Mouse (Mus musculus): Measurements from ENCODE around the gene Thumpd3.

The Thumpd3 gene

DNA sequence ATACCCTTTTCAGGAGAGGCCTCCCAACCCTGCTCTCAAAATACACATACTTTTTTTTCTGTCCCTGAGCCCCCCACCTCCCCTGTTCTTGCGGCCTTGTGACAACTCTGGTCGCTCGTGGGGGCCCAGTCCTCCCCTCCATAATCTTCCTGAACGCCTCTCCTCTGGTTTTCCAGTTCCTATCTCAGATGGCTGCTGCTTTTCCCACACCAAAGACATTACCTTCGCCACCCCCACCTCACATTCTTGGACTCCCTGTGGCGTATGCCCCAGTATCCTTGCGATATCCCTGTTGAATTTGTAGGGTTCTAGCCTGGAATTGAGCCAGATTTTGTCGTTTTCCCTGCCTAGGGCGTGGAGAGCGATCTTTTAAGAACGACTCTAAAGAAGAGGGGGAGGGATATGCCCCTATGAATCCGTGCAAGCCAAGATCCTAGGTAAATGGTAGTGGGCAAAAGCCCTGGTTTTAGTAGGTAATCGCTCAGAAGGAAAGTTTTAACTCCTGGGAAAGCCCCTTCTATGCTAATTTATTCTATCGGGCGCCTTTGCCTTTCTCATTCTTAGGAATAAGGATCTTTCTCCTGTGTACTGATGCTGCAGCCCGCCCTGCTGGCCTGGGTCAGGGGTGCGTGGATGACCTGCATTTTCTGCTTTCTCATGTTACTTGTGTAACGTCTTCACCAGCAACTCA is 32.2 kb downstream of the Thumpd3 start:
- DNase-seq (ENCODE audit: low spot score in 2 of 2): peak; percentile 52 to 61

DNA sequence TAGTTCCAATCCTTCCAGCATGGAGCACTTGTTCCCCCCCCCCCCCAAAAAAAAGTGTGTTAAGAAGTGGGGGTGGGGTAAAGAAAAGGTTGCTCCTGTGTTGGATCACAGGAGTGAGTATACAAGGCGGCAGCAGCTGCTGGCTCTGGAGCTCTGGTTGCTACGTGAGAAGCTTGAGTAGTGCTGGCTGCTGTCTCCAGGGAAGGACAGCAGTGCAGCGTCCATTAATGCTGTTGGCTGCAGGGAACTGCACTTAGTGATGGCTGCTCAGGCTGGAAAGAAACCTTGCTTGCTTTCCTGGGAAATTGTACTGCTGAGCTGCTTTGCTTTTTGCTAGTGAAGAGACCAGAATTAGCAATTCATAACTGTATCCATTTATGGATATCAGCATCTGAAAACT is 33.5 kb downstream of the Thumpd3 start:
- DNase-seq (ENCODE audit: low spot score in 2 of 2): peak in 1 of 2 experiments; percentile 20

DNA sequence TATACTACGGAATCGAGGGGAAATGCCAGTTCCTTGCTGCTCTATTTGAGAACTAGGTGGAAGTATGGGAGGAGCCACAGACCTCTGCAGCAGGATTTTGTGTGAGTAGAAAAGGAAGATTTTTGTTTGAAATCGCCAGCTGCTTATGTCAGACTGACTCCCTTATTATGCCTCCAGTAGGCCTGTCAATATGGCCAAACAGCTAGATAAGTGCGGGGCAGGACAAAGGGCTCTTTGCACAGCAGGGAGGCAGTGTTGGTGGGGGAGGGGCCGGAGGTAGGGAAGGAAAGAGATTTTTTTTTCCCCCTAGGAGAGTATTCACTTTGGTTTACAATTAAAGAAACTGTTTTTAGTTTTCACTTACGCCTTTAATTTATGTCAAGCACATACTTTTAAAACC is 36.2 kb downstream of the Thumpd3 start:
- no peak for DNase-seq (ENCODE audit: low spot score in 2 of 2)

DNA sequence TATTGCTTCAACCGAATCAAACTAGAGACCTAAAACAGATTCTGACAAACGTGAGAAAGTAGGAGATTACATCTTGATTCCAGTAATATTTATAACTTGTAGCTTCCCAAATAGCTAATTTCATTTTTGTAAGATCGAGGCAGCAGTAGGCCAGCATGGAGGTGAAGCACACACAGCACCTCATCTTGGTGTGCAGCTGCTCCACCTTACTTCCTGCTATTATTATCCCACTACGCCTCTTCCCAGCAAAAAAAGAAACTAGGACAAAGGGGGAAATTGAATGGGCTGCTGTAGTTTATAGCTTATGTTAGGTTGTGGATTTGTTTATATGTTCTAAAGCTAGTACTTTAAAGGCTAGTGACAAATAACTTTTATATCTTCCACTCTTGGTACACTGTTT is 38.6 kb downstream of the Thumpd3 start:
- DNase-seq (ENCODE audit: low spot score in 2 of 2): no peak

DNA sequence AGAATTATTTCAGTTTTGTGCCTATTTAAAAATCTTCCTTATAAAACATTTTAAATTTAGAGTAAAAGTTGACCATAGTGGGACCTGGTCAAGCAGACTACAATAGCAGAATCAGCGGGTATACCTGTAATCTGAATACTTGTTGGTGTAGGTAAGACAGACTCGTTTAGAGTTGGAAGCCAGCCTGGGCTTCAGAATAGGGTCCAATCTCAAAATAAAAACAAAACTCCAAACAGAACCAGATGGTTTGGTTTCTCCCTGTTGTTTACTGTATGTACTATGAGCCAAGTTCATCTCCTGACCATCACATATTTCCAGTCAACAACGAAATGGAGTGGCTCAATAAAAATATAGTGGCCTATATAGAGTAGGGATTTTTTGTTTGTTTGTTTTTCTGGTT is 47.2 kb downstream of the Thumpd3 start:
- DNase-seq (ENCODE audit: low spot score in 2 of 2): no peak

DNA sequence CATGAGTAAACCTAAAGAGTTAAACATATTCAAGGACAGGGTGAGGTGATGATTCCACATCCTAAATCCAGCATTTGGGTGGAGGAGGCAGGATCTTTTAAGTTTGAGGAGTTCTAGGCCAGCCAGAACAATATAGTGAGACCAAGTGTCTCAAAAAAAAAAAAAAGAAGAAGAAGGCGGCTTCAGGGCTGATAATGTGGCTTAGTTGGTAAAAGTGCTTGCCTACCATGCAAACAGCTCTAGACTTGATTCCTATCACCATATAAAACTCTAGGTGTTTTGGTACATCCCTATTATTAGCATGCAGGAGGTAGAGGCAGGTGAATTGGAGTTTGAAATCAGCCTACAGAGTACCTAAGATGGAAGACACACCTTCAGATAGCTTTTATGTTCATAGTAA is 49.5 kb downstream of the Thumpd3 start:
- no peak for DNase-seq (ENCODE audit: low spot score in 2 of 2)

DNA sequence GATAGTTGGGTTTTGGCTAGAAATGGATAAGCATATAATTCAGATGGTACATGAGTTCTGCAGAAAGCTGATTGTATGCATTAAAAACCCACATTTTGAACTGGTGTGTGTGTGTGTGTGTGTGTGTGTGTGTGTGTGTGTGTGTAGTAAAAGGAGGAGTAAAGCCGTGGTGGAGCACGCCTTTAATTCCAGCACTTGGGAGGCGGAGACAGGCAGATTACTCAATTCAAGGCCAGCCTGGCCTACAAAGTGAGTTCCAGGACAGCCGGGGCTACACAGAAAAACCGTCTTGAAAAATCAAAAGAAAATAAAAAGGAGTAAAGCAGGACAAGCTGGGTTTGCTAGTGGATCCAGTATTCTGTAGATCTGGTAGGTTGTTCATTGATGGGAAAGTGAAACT is 51.6 kb downstream of the Thumpd3 start:
- no peak for DNase-seq (ENCODE audit: low spot score in 2 of 2)

DNA sequence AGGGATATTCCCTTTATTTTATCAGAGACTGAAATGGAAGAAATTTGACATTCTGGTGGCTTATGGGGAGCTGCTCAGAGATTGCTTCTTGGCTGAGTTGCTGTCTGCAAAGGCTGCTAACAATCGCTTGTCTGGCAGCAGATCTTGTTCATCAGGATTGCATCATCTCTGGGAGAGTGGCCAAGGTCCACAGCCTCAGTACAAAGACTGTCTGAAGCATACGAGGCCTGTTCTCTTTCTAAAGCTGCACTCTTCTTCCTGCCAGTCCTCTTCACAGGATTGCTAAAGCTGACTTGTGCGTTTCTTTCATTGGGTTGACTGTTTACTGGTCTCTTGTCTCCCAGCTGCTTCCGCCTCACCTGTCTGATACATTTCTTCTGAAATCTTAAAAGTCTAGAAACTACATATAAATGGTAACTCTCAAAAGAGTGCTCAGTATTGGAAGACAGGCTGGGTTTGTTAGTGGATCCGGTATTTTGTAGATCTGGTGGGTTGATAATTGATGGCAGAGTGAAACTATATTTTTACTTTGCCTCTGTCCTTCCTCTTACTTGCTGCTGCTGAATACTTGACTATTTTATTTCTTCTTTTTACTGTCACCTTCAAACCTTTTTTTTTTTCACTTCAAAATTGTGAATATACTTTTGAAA is 53.7 kb downstream of the Thumpd3 start:
- peak in 1 of 2 experiments; percentile 48 for DNase-seq (ENCODE audit: low spot score in 2 of 2)

DNA sequence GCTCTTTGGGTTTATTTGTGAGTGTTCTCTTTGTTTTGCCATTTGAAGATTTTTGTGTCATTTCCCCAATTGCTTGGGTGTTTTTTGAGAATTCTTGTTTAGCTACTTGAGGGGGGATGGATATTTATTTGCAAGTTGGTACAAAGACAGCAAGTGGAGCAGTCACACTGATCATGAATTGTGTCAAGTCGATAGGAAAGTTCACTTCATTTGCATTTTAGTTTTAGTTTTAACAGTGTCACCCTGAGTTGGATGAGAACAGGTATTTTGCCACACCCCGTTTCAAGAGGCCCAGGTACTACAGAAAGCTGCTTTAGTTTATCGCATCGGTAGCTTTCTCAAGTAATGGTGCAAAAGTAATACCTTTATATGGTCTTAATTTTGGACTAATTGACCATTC is 56.5 kb downstream of the Thumpd3 start:
- DNase-seq (ENCODE audit: low spot score in 2 of 2): no peak

DNA sequence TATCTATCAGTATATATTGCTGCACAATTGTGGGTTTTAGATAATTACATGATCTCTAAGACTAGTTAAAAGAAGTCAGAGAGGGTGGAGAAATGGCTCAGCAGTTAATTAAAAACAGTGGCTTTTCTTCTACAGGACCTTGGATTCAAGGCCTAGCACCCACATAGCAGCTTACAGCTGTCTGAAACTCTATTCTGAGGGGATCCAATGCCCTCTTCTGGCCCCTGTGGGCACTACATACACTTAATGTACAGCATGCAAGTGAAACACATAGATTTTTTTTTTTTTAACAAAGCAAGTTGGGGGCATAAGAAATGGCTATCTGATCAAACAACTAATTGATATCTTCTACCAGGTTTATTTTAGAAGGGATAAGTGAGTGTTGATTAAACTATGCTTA is 57.7 kb downstream of the Thumpd3 start:
- peak; percentile 42 to 77 for DNase-seq (ENCODE audit: low spot score in 2 of 2)

DNA sequence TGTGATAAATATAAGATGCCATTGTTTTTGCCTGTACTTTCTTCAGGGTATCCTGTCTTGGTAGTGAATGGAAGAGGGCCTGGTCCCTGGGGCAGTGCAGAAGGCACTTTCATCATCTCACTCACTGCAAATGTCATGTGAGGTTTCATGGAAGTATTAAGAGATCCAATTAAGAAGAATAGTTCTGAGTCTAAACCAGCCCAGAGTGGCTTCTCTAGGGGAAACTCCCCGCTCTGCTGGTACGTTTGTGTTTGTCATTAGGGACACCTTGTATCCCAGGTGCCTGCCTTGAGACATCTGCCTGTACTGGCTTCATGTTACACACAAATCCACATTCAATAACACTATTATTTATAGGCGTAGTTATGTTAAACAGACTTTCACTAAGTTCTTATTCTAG is 63.4 kb downstream of the Thumpd3 start:
- no peak for DNase-seq (ENCODE audit: low spot score in 2 of 2)

DNA sequence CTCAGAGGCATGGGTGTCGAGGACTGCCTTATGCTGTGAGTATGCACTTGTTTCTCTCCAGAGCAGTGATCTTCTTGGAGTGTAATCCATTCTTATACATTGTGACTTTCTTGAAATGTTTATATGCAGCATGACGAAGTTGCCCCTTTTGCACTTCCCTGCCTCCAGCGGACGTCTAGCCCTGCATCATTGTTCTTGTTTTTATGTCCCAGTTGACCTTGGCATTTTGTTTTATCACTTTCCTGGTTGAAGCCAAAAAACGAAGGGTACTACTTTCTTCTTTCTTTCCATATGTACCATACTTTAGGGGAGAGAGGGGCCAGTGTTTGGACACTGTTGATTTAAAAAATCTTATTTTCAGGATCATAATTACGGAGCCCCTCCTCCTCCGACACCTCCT is 63.9 kb downstream of the Thumpd3 start:
- no peak for DNase-seq (ENCODE audit: low spot score in 2 of 2)
